Mouse (Mus musculus): ENCODE results near the gene Hcst.

DNA sequence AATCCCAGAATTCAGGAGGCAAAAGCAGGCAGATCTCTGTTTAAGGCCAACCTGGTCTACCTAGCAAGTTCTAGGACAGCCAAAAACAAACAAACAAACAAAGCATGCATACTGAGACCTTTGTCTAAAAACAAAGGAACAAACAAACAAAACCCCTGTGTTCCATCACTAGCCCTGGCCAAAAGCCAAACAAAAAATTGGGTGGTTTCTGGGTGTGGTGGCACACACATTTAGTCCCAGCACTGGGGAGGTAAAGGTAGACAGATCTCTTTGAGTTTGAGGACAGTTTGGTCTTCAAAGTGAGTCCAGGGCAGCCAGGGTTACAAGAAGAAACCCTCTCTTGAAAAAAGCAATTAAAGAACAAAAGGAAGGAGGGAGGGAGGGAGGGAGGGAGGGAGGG, 9.7 kb upstream of the Hcst start:
- TF ChIP-seq POLR2A (IDR thresholded peaks at IDR 0.05; ENCODE audit: extremely low read depth, insufficient read depth, low read length) (no peak), CTCF (IDR thresholded peaks at IDR 0.05; ENCODE audit: low read depth, low read length) (no peak)
